11 mouse cellular contexts compared by ENCODE assay signal in the genomic region with DNA sequence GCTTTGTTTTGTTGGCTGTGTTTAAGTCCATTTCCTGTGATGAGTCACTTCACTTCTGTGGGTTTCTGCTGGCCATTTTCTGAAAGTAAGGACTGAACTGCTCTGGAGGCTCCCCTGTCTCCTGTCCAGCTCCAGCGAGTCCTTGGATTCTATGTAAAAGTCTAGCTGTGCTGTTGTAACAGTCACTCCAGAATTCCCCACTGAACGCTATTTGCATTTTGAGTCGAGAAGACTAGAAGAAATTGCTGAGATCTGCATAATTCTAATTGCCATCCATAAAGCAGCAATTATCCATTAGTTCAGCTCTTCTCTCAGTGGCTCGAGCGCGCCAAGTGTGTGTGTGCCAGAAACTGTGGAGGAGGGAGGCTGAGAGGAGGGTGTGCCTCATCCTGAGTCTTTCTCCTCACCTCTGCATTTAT. TPM values are rescaled to one million over a fixed set of nuclear protein-coding genes. Genes with fewer than 3 reads are reported as not detected.
DNase-seq lines count a peak whose midpoint lies in the region; ATAC-seq and TF ChIP-seq lines count a peak whose summit lies in the region.
"Had no signal": no experiment of that assay in that cellular context is flagged by ENCODE, and none has a peak within 500 bp of the region (broad histone marks: within the 10 kb centered on the region; RNA-seq: fewer than 3 reads in every experiment).

No protein-coding gene starts in this region.

- H3K4me2 ChIP-seq in neural tube, embryonic 12.5 days (replicated peaks), result no peak overlapping the region
- H3K4me2 ChIP-seq: liver, embryonic 12.5 days had no signal

- no peaks in the 10 kb centered on the region for H3K9me3 ChIP-seq in neural tube, embryonic 12.5 days
- H3K9me3 ChIP-seq: liver, embryonic 12.5 days had no signal

- TF ChIP-seq POLR2A in embryonic fibroblast, embryonic 13.5 days (IDR thresholded peaks at IDR 0.05; ENCODE audit: low read depth, low read length), result no peak

- WGBS in neural tube, embryonic 12.5 days, result 52% methylated on average over 6 of the region's 6 CpGs

- H3K4me1 ChIP-seq in neural tube, embryonic 12.5 days, result no peaks in the 10 kb centered on the region
- peaks cover 4% of the 10 kb centered on the region for H3K4me1 ChIP-seq in embryonic fibroblast, embryonic 13.5 days (ENCODE audit: control insufficient read depth, insufficient read depth, low read length)
- H3K4me1 ChIP-seq: liver, embryonic 12.5 days had no signal

- no peak overlapping the region for H3K27ac ChIP-seq in neural tube, embryonic 12.5 days
- H3K27ac ChIP-seq in embryonic fibroblast, embryonic 13.5 days (ENCODE audit: insufficient read depth, low read length), result 0 out of 2 replicates have a peak overlapping the region, but pooled peaks have one; percentile 12
- H3K27ac ChIP-seq: liver, embryonic 12.5 days had no signal

- intact Hi-C loops in gastrocnemius, postnatal 14 days (cut with DNase I; ENCODE audit: low total_unique reads), result no loop called here

- no peak for TF ChIP-seq CTCF in embryonic fibroblast, embryonic 13.5 days (IDR thresholded peaks at IDR 0.05; ENCODE audit: borderline replicate concordance, insufficient read depth, low read length)

- peak; percentile 29; the same call in 1 of the 2 replicates for ATAC-seq in neural tube, embryonic 12.5 days (ENCODE audit: low FRiP score, low read depth)
- ATAC-seq: liver, embryonic 12.5 days had no signal

- H3K36me3 ChIP-seq in neural tube, embryonic 12.5 days, result no peaks in the 10 kb centered on the region
- H3K36me3 ChIP-seq: liver, embryonic 12.5 days had no signal

- no peaks in the 10 kb centered on the region for H3K27me3 ChIP-seq in neural tube, embryonic 12.5 days (replicated peaks)
- H3K27me3 ChIP-seq: liver, embryonic 12.5 days had no signal

- H3K4me3 ChIP-seq in neural tube, embryonic 12.5 days, result no peak overlapping the region
- no peak overlapping the region for H3K4me3 ChIP-seq in embryonic fibroblast, embryonic 13.5 days (ENCODE audit: insufficient read depth, low read length)
- H3K4me3 ChIP-seq: liver, embryonic 12.5 days had no signal

- DNase-seq in gastrocnemius, postnatal 14 days, result peak; percentile 36
- DNase-seq in gastrocnemius, postnatal 25 days, result no peak
- no peak for DNase-seq in neural tube, embryonic 10.5 days (ENCODE audit: extremely low spot score, low spot score)
- DNase-seq in telencephalon, adult 2 months (ENCODE audit: low read depth, low spot score), result peak; percentile 26
- no peak for DNase-seq in adrenal gland, postnatal 4 days (ENCODE audit: low spot score in 2 of 2)
- DNase-seq: cerebellum, postnatal 36 days; kidney, adult 2 months had no signal

- no peak overlapping the region for H3K9ac ChIP-seq in neural tube, embryonic 12.5 days
- H3K9ac ChIP-seq: liver, embryonic 12.5 days had no signal

RNA-seq across cellular contexts. Expression of a gene that starts 57.0 kb away (rescaled TPM):
- not detected for total RNA-seq in gastrocnemius, postnatal 14 days (2021)
- total RNA-seq in gastrocnemius, postnatal 25 days (2021), result under 1 TPM in 1 of 2 experiments, not detected in 1; 0.19 TPM
- polyA plus RNA-seq in neural tube, embryonic 12.5 days (2016; fragmentation: Nextera tagmentation; extraction: Ambion mirVana), result 3.5 and 3.8 TPM in 2 replicates
- polyA plus RNA-seq in embryonic fibroblast, embryonic 13.5 days (2011; ENCODE audit: insufficient read length, low read depth, missing spikeins), result 3.1 and 3.8 TPM in 2 replicates
- 1 to 10 TPM in 1 of 2 experiments, under 1 TPM in 1; 0.79 to 2.0 TPM for total RNA-seq in adrenal gland, postnatal 4 days (2021)
- total RNA-seq: megakaryocyte-erythroid progenitor cell, adult 5-6 weeks had no signal

Comparison
In these comparisons a context has a peak if more than half of its experiments do, and no peak if none do; other contexts are left out.
1. DNase-seq: peak in gastrocnemius, postnatal 14 days (single experiment) and telencephalon, adult 2 months (single experiment); none in gastrocnemius, postnatal 25 days (single experiment), neural tube, embryonic 10.5 days (single experiment) and adrenal gland, postnatal 4 days (0 of 2).